Mouse (Mus musculus) C2C12 (cell line): ENCODE results near the gene Adat3. TPM values are rescaled to one million over a fixed set of nuclear protein-coding genes. Genes with fewer than 3 reads are reported as not detected.

Experiments used
- H3K27me3 ChIP-seq: one replicate; pipeline ENCODE4 v1.6.1; 2011; ENCODE audit not compliant: control insufficient read depth, insufficient read depth, insufficient read length
- H3K36me3 ChIP-seq: one replicate; pipeline ENCODE4 v1.6.1; 2011; ENCODE audit not compliant: control insufficient read depth, insufficient read depth
- H3K4me3 ChIP-seq: one replicate; pipeline ENCODE4 v1.5.1; 2011; ENCODE audit warnings: mild to moderate bottlenecking, control low read depth; ENCODE audit not compliant: poor library complexity, insufficient read depth, severe bottlenecking
- H3K79me2 ChIP-seq: one replicate; pipeline ENCODE4 v1.6.1; 2011; ENCODE audit not compliant: control insufficient read depth, insufficient read depth
- H3K79me3 ChIP-seq: one replicate; pipeline ENCODE4 v1.6.1; 2011; ENCODE audit warnings: low read depth, control low read depth
- H3ac ChIP-seq: one replicate; pipeline ENCODE3; 2011; ENCODE audit warnings: low read depth; ENCODE audit not compliant: control insufficient read depth, insufficient read length
- CEBPB ChIP-seq: IDR thresholded peaks from one replicate; pipeline ENCODE4 v1.6.1; 2011; ENCODE audit warnings: low read depth, mild to moderate bottlenecking, control low read depth, moderate library complexity
- CTCF ChIP-seq: IDR thresholded peaks from one replicate; pipeline ENCODE4 v1.5.1; 2011; ENCODE audit not compliant: control insufficient read depth, insufficient read depth, insufficient read length
- FOSL1 ChIP-seq: IDR thresholded peaks from one replicate; pipeline ENCODE4 v1.8.0; 2011; ENCODE audit warnings: mild to moderate bottlenecking, low read length; ENCODE audit not compliant: poor library complexity, insufficient read depth, severe bottlenecking
- MAX ChIP-seq: IDR thresholded peaks from one replicate; pipeline ENCODE4 v1.6.1; 2011; ENCODE audit warnings: mild to moderate bottlenecking, control low read depth
- MYOD1 ChIP-seq: IDR thresholded peaks from one replicate; pipeline ENCODE4 v1.6.1; 2011; ENCODE audit warnings: low read depth; ENCODE audit not compliant: control insufficient read depth, insufficient read length
- MYOG ChIP-seq: IDR thresholded peaks from one replicate; pipeline ENCODE4 v1.6.1; 2011; ENCODE audit not compliant: control insufficient read depth, insufficient read length; ENCODE audit errors: extremely low read depth
- USF1 ChIP-seq: IDR thresholded peaks from one replicate; pipeline ENCODE4 v1.6.1; 2011; ENCODE audit warnings: low read depth, mild to moderate bottlenecking, control low read depth, moderate library complexity
- polyA plus RNA-seq: library from polyadenylated mRNA; unstranded; fragments of >200 nt; fragmentation: generic; extraction: Trizol; gene quantifications from one replicate; pipeline ENCODE4 v1.2.1, GENCODE M21; 2012; ENCODE audit warnings: missing spikeins

The Adat3 gene
- polyA plus RNA-seq, 1 experiment: 11.1 TPM

DNA sequence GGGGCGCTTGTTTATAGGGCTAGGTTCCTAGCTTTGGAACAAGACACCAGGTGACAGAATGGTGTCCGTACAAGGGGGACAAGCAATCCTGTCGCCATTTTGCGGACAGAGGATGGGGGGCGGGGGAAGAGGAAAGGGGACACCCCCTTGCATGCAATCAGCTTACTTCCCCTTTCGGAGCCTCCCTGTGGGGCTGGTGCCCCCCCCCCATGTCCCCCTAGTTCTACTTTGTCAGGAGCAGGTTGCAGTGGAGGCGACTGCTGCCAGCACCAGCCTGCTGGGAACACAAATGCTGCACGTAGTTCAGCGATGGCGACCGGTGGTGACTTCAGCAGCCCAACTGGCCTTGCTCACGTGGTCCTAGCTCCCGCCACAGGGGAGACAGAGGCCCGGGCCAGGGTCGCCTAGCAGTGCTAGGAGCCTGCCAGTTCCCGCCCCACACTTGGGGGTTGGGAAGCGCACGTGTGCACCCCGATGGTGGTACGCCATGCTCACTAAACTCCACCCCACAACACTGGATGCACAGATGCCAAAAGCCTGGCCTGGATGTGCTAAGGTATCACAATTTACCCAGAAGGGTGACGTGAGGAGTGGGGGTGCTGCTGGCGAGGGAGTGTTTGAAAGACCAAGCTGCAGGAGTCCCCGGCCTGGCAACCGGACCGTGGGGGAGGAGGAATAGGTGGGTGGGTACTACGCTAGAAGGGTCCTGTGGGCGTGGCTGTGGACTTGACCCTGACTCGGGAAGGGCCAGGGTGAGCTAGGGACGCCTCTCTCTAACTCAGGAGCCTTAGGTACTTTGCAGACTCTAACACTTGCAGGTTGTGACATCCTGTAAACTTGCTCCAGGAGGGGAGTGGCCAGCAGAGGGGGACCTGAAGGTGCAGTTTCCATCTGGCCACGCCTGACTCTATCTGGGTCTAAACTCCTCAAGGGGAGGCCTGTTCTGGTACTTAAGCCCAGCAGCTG, 31.5 kb upstream of the Adat3 start:
- H3K4me3 ChIP-seq: no peak overlapping the region
- peaks cover 79% of the 10 kb centered on the region for H3K79me2 ChIP-seq
- no peak for TF ChIP-seq USF1
- no peak for TF ChIP-seq MAX
- TF ChIP-seq FOSL1: no peak
- no peak for TF ChIP-seq MYOG
- TF ChIP-seq MYOD1: no peak
- no peak for TF ChIP-seq CTCF
- TF ChIP-seq CEBPB: no peak
- H3K36me3 ChIP-seq: peaks cover 16% of the 10 kb centered on the region
- no peaks in the 10 kb centered on the region for H3K27me3 ChIP-seq
- H3K79me3 ChIP-seq: peaks cover 66% of the 10 kb centered on the region
- no peak overlapping the region for H3ac ChIP-seq

DNA sequence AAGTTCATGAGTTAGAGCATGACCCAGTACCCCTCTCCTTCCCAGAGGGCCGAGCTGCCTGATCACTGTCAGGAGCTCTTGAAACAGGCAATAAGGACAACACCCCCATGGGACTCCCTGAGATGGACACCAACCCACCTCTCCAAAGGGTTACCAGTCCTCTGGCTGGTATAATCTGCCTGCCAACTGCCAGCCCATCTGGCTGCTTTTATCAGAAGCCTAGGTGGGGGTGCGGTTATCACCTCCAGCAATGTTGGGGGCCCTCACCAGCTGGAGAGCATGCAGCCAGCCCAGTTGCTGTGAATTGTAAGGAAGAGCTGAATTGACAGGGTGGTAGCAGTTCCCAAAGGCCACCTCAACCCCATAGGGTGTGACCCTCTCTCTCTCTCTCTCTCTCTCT, 30.2 kb upstream of the Adat3 start:
- no peak for TF ChIP-seq MAX
- TF ChIP-seq FOSL1: no peak
- TF ChIP-seq USF1: no peak
- TF ChIP-seq CTCF: no peak
- TF ChIP-seq CEBPB: no peak
- no peak for TF ChIP-seq MYOD1
- no peak for TF ChIP-seq MYOG
- H3K27me3 ChIP-seq: no peaks in the 10 kb centered on the region

DNA sequence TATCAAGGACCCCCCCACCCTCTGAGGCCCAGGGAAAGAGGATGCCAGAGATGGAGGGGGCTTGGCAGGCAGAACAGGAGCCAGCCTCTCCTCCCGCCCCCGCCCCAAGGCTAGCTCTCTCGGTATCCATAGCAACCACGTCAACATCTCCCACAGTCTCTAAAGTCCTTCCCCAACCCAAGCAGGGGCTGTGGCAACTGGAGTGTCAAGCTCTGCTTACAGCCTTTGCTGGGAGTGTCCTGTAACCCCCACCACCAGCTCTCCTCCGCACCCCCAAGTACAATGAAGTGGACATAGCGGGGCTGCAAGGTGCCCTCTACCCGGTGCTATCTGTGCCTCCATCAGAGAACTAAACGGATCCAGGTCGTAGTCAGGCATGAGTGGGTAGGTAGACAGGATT, 28.7 kb upstream of the Adat3 start:
- TF ChIP-seq MYOG (no peak), FOSL1 (no peak), CEBPB (no peak), MAX (no peak), CTCF (no peak)
- Histone ChIP-seq H3K79me3 (peaks cover 70% of the 10 kb centered on the region), H3ac (no peak overlapping the region), H3K27me3 (no peaks in the 10 kb centered on the region), H3K36me3 (peaks cover 7% of the 10 kb centered on the region), H3K79me2 (peaks cover 81% of the 10 kb centered on the region), H3K4me3 (no peak overlapping the region)

More for the DNA sequence above, 30.2 kb upstream of the Adat3 start:
- H3ac ChIP-seq: no peak overlapping the region
- peaks cover 88% of the 10 kb centered on the region for H3K79me2 ChIP-seq
- H3K4me3 ChIP-seq: no peak overlapping the region
- peaks cover 70% of the 10 kb centered on the region for H3K79me3 ChIP-seq
- H3K36me3 ChIP-seq: peaks cover 11% of the 10 kb centered on the region

DNA sequence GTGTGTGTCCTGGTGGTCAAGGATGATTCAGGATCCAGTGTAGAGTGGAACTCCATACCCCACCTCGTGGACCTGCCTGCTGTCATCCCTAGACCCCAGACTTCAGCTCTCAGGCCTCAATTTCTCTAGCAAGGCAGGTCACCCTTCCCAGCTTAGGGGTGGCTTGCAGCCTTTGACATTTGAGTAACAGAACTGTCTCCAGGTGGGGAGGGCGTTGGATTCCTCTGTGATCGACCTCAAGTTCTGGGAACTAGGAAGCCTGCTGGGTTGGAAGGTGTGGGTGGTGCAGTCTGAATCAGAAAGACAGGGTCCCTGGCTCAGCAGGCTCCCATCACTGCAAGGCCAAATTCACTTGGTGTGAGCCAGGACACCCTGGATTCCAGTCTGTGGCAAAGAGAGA, 27.8 kb upstream of the Adat3 start:
- Histone ChIP-seq H3K27me3 (no peaks in the 10 kb centered on the region), H3K79me3 (peaks cover 65% of the 10 kb centered on the region), H3ac (no peak overlapping the region), H3K79me2 (peaks cover 72% of the 10 kb centered on the region), H3K4me3 (no peak overlapping the region), H3K36me3 (peaks cover 7% of the 10 kb centered on the region)
- TF ChIP-seq FOSL1 (no peak), CEBPB (no peak), MYOG (no peak), MYOD1 (no peak), CTCF (no peak), MAX (no peak), USF1 (no peak)

DNA sequence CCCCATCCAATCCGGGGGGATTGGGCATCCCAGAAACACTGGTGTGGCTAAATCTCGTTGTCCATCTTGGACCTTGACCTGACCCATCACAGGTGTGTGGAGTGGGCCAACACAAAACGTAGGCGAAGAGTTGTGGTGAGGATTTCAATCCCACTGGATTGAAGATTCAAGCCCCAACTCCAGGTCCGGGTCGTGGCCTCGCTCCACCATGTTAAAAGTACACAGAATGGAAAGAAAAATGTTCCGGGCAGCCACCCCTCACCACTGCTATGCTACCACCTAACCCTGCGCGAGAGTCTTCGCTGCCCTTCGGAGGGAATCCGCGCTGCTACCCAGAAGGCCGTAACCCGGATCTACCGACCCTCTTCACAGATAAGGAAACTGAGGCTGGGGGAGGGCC, 26.8 kb upstream of the Adat3 start:
- TF ChIP-seq FOSL1 (no peak), MAX (no peak), CTCF (no peak), CEBPB (no peak), USF1 (no peak)
- H3K27me3 ChIP-seq: no peaks in the 10 kb centered on the region
- peaks cover 7% of the 10 kb centered on the region for H3K36me3 ChIP-seq
- peaks cover 62% of the 10 kb centered on the region for H3K79me2 ChIP-seq
- peaks cover 55% of the 10 kb centered on the region for H3K79me3 ChIP-seq
- peak overlapping the region; percentile 98 for H3ac ChIP-seq
- H3K4me3 ChIP-seq: peak overlapping the region; percentile 87
